ENCODE assay signal across 14 mouse cellular contexts in genomic region chr6:122654301-122654700, GRCm38 (mm10). TPM values are rescaled to one million over a fixed set of nuclear protein-coding genes. Genes with fewer than 3 reads are reported as not detected.
DNase-seq lines count a peak whose midpoint lies in the region; ATAC-seq and TF ChIP-seq lines count a peak whose summit lies in the region.
"Had no signal": no experiment of that assay in that cellular context is flagged by ENCODE, and none has a peak within 500 bp of the region (broad histone marks: within the 10 kb centered on the region; RNA-seq: fewer than 3 reads in every experiment).

No protein-coding gene starts in this region.

- 4% methylated on average over 6 of the region's 6 CpGs for WGBS in macrophage (ENCODE audit: missing documents)
- WGBS in intestine, postnatal 0 days = 77% methylated on average over 6 of the region's 6 CpGs

- ATAC-seq in intestine, postnatal 0 days = no peak
- ATAC-seq in cerebellum, adult (ENCODE audit: insufficient number of reproducible peaks, low FRiP score, low TSS enrichment) = no peak

- peak overlapping the region; percentile 100 for H3K27ac ChIP-seq in macrophage
- H3K27ac ChIP-seq in intestine, postnatal 0 days (ENCODE audit: low read depth, low read length) = no peak overlapping the region
- H3K27ac ChIP-seq: hindbrain, embryonic 15.5 days; neural tube, embryonic 13.5 days had no signal

- peaks cover 11% of the 10 kb centered on the region; the same call in 1 of the 2 replicates for H3K79me2 ChIP-seq in macrophage (ENCODE audit: inconsistent target)

- H3K4me1 ChIP-seq in intestine, postnatal 0 days (replicated peaks; ENCODE audit: control insufficient read depth, insufficient read depth, low read length) = no peaks in the 10 kb centered on the region
- H3K4me1 ChIP-seq: hindbrain, embryonic 15.5 days; neural tube, embryonic 13.5 days had no signal

- H3K36me3 ChIP-seq in macrophage (ENCODE audit: inconsistent target) = no peaks in the 10 kb centered on the region
- no peaks in the 10 kb centered on the region for H3K36me3 ChIP-seq in intestine, postnatal 0 days (ENCODE audit: control insufficient read depth, insufficient read depth)
- H3K36me3 ChIP-seq: hindbrain, embryonic 15.5 days; neural tube, embryonic 13.5 days had no signal

- no peaks in the 10 kb centered on the region; the same call in 1 of the 2 replicates for H3K27me3 ChIP-seq in intestine, postnatal 0 days (replicated peaks; ENCODE audit: control insufficient read depth, insufficient read depth, low read length)
- H3K27me3 ChIP-seq: hindbrain, embryonic 15.5 days; neural tube, embryonic 13.5 days had no signal

- TF ChIP-seq CTCF in intestine, postnatal 0 days (IDR thresholded peaks at IDR 0.05; ENCODE audit: low read depth) = no peak

- H3K9ac ChIP-seq in intestine, postnatal 0 days (ENCODE audit: low read depth, low read length) = no peak overlapping the region
- H3K9ac ChIP-seq: hindbrain, embryonic 15.5 days; neural tube, embryonic 13.5 days had no signal

- peak; percentile 10 for DNase-seq in gastrocnemius, adult 18-20 months (ENCODE audit: low spot score)
- no peak for DNase-seq in gastrocnemius, postnatal 4 days (ENCODE audit: low spot score in 2 of 2)
- DNase-seq in 3T3-L1 (ENCODE audit: low read depth, low spot score) = peak; percentile 45
- DNase-seq in c-Kit-positive CD71-negative TER-119-negative erythroid progenitor cells, embryonic 14.5 days (ENCODE audit: low read depth) = peak; percentile 41
- DNase-seq in frontal cortex, postnatal 10 days (ENCODE audit: low spot score in 2 of 2) = no peak
- DNase-seq: gastrocnemius, postnatal 36 days; kidney, postnatal 25 days had no signal

- no peak overlapping the region for H3K4me3 ChIP-seq in macrophage (ENCODE audit: inconsistent target)
- H3K4me3 ChIP-seq in intestine, postnatal 0 days (ENCODE audit: low read depth, low read length) = no peak overlapping the region
- H3K4me3 ChIP-seq: hindbrain, embryonic 15.5 days; megakaryocyte, embryonic 14.5 days; neural tube, embryonic 13.5 days had no signal

- H3K9me3 ChIP-seq in intestine, postnatal 0 days (ENCODE audit: control insufficient read depth) = no peaks in the 10 kb centered on the region
- H3K9me3 ChIP-seq: hindbrain, embryonic 15.5 days; neural tube, embryonic 13.5 days had no signal

- H3K4me2 ChIP-seq in intestine, postnatal 0 days (replicated peaks; ENCODE audit: low read depth) = no peak overlapping the region
- H3K4me2 ChIP-seq: hindbrain, embryonic 15.5 days; neural tube, embryonic 13.5 days had no signal

RNA-seq across cellular contexts. Expression of gene Dppa3, which starts 28.1 kb away (rescaled TPM):
- not detected for total RNA-seq in gastrocnemius, adult 18-20 months (2021)
- not detected for total RNA-seq in gastrocnemius, postnatal 4 days (2021)
- 1 to 10 TPM in 6 of 26 experiments, not detected in 20; 1.1 to 3.8 (median 1.5) TPM for total RNA-seq in macrophage (2018; cell fraction: chromatin; rRNA removed)
- total RNA-seq in macrophage (2018; cell fraction: cytosol; rRNA removed) = 1 to 10 TPM in 5 of 26 experiments, under 1 TPM in 20, not detected in 1; 0.29 to 1.3 (median 0.58) TPM
- 1 to 10 TPM in 15 of 26 experiments, under 1 TPM in 2, not detected in 9; 0.86 to 5.5 (median 1.8) TPM for total RNA-seq in macrophage (2018; cell fraction: nucleus; rRNA removed)
- polyA plus RNA-seq in macrophage (2018) = 1.3 to 3.4 TPM (median 1.4 TPM) in 3 replicates
- not detected in 2 replicates for polyA plus RNA-seq in intestine, postnatal 0 days (2015; fragmentation: Nextera tagmentation; extraction: Ambion mirVana)
- total RNA-seq: gastrocnemius, postnatal 36 days; left cerebral cortex, postnatal 14 days had no signal
- polyA plus RNA-seq: hindbrain, embryonic 15.5 days; neural tube, embryonic 13.5 days had no signal

RNA-seq across cellular contexts. Expression of gene Gdf3, which starts 44.4 kb away (rescaled TPM):
- not detected for total RNA-seq in gastrocnemius, adult 18-20 months (2021)
- total RNA-seq in gastrocnemius, postnatal 4 days (2021) = not detected
- total RNA-seq in macrophage (2018; cell fraction: chromatin; rRNA removed) = 10 to 100 TPM in 2 of 26 experiments, 1 to 10 TPM in 24; 1.8 to 12.0 (median 4.9) TPM
- 10 to 100 TPM; 10.5 to 25.7 (median 18.3) TPM for total RNA-seq in macrophage (2018; cell fraction: cytosol; rRNA removed)
- 10 to 100 TPM in 25 of 26 experiments, 1 to 10 TPM in 1; 5.4 to 27.0 (median 20.6) TPM for total RNA-seq in macrophage (2018; cell fraction: nucleus; rRNA removed)
- 23.1 to 29.1 TPM (median 26.4 TPM) in 3 replicates for polyA plus RNA-seq in macrophage (2018)
- polyA plus RNA-seq in intestine, postnatal 0 days (2015; fragmentation: Nextera tagmentation; extraction: Ambion mirVana) = 0.07 and 0.09 TPM in 2 replicates
- total RNA-seq: gastrocnemius, postnatal 36 days; left cerebral cortex, postnatal 14 days had no signal
- polyA plus RNA-seq: neural tube, embryonic 13.5 days had no signal

RNA-seq across cellular contexts. Expression of gene Apobec1, which starts 52.1 kb away (rescaled TPM):
- 1 to 10 TPM in 1 of 2 experiments, under 1 TPM in 1; 0.80 to 1.1 TPM for total RNA-seq in gastrocnemius, adult 18-20 months (2021)
- total RNA-seq in gastrocnemius, postnatal 4 days (2021) = 1 to 10 TPM; 3.1 to 4.6 TPM
- total RNA-seq in macrophage (2018; cell fraction: chromatin; rRNA removed) = 1,000 to 10,000 TPM in 17 of 26 experiments, 100 to 1,000 TPM in 9; 315 to 2,085 (median 1,261) TPM
- total RNA-seq in macrophage (2018; cell fraction: cytosol; rRNA removed) = 100 to 1,000 TPM; 233 to 622 (median 484) TPM
- total RNA-seq in macrophage (2018; cell fraction: nucleus; rRNA removed) = 1,000 to 10,000 TPM in 12 of 26 experiments, 100 to 1,000 TPM in 14; 360 to 1,596 (median 951) TPM
- polyA plus RNA-seq in macrophage (2018) = 444 to 687 TPM (median 596 TPM) in 3 replicates
- polyA plus RNA-seq in intestine, postnatal 0 days (2015; fragmentation: Nextera tagmentation; extraction: Ambion mirVana) = 23.8 and 26.0 TPM in 2 replicates

RNA-seq across cellular contexts. Expression of gene Nanog, which starts 53.0 kb away (rescaled TPM):
- not detected for total RNA-seq in gastrocnemius, adult 18-20 months (2021)
- total RNA-seq in gastrocnemius, postnatal 4 days (2021) = not detected
- not detected for total RNA-seq in macrophage (2018; cell fraction: chromatin; rRNA removed)
- total RNA-seq in macrophage (2018; cell fraction: cytosol; rRNA removed) = not detected
- not detected for total RNA-seq in macrophage (2018; cell fraction: nucleus; rRNA removed)
- polyA plus RNA-seq in macrophage (2018) = not detected in 3 replicates
- polyA plus RNA-seq in intestine, postnatal 0 days (2015; fragmentation: Nextera tagmentation; extraction: Ambion mirVana) = 0.08 and 0.12 TPM in 2 replicates
- total RNA-seq: gastrocnemius, postnatal 36 days; left cerebral cortex, postnatal 14 days had no signal

Comparison
In these comparisons a context has a peak if more than half of its experiments do, and no peak if none do; other contexts are left out.
1. DNase-seq: peak in gastrocnemius, adult 18-20 months (single experiment), 3T3-L1 (single experiment) and c-Kit-positive CD71-negative TER-119-negative erythroid progenitor cells, embryonic 14.5 days (single experiment); none in gastrocnemius, postnatal 4 days (0 of 2) and frontal cortex, postnatal 10 days (0 of 2).